Mouse (Mus musculus) midbrain, embryonic 16.5 days (tissue): ENCODE data around the gene Daxx. TPM values are rescaled to one million over a fixed set of nuclear protein-coding genes. Genes with fewer than 3 reads are reported as not detected.
"Not testable (repeated sequence)": the region's sequence is repeated elsewhere in the genome, so short reads cannot be mapped to it uniquely, and the experiment has no call there.

ENCODE experiments used
- ATAC-seq: fragments of 200-750 bp; cut with Nextera tagmentation; 2 replicates; pipeline ENCODE4 v1.8.0; 2017; ENCODE audit warnings: moderate TSS enrichment
- H3K27ac ChIP-seq: fragments of 300-500 bp; sonication (generic); 2 replicates; pipeline ENCODE4 v1.5.1; 2014; ENCODE audit warnings: mild to moderate bottlenecking, low read length, mixed read lengths
- H3K27me3 ChIP-seq: fragments of 300-500 bp; sonication (generic); 2 replicates; pipeline ENCODE4 v1.6.1; 2014; ENCODE audit warnings: low read depth, low read length, mixed read lengths; ENCODE audit not compliant: control insufficient read depth, insufficient read depth
- H3K36me3 ChIP-seq: fragments of 300-500 bp; sonication (generic); 2 replicates; pipeline ENCODE4 v1.6.1; 2014; ENCODE audit warnings: mild to moderate bottlenecking, low read length, moderate library complexity, mixed read lengths; ENCODE audit not compliant: control insufficient read depth, insufficient read depth
- H3K4me1 ChIP-seq: fragments of 300-500 bp; sonication (generic); 2 replicates; pipeline ENCODE4 v1.6.1; 2014; ENCODE audit warnings: mild to moderate bottlenecking, low read length, mixed read lengths; ENCODE audit not compliant: control insufficient read depth, insufficient read depth
- H3K4me2 ChIP-seq: fragments of 300-500 bp; sonication (generic); 2 replicates; pipeline ENCODE4 v1.6.1; 2014; ENCODE audit warnings: mild to moderate bottlenecking, low read length, mixed read lengths
- H3K4me3 ChIP-seq: fragments of 300-500 bp; sonication (generic); 2 replicates; pipeline ENCODE4 v1.5.1; 2014; ENCODE audit warnings: low read depth, mild to moderate bottlenecking, low read length, moderate library complexity, mixed read lengths
- H3K9ac ChIP-seq: fragments of 300-500 bp; sonication (generic); 2 replicates; pipeline ENCODE4 v1.6.1; 2014; ENCODE audit warnings: low read depth, low read length, mixed read lengths
- H3K9me3 ChIP-seq: fragments of 300-500 bp; sonication (generic); replicated peaks from 2 replicates; pipeline ENCODE4 v1.6.1; 2014; ENCODE audit warnings: mild to moderate bottlenecking, low read length, mixed read lengths; ENCODE audit not compliant: control insufficient read depth, poor library complexity, severe bottlenecking
- whole genome bisulfite sequencing: fragments of 180-500 bp; shearing (Covaris S2); extraction: QIAGEN DNeasy Blood & Tissue Kit; methylation state at CpG from one replicate; pipeline ENCODE4 v1.1.7; 2014; 5-methylcytosine and 5-hydroxymethylcytosine counted together
- polyA plus RNA-seq: library from polyadenylated mRNA; unstranded; fragments of >200 nt; fragmentation: Nextera tagmentation; extraction: Ambion mirVana; gene quantifications from 2 replicates; pipeline ENCODE4 v1.2.1, GENCODE M21; 2015

Gene Daxx
- polyA plus RNA-seq, result 55.1 and 59.7 TPM in 2 replicates

DNA sequence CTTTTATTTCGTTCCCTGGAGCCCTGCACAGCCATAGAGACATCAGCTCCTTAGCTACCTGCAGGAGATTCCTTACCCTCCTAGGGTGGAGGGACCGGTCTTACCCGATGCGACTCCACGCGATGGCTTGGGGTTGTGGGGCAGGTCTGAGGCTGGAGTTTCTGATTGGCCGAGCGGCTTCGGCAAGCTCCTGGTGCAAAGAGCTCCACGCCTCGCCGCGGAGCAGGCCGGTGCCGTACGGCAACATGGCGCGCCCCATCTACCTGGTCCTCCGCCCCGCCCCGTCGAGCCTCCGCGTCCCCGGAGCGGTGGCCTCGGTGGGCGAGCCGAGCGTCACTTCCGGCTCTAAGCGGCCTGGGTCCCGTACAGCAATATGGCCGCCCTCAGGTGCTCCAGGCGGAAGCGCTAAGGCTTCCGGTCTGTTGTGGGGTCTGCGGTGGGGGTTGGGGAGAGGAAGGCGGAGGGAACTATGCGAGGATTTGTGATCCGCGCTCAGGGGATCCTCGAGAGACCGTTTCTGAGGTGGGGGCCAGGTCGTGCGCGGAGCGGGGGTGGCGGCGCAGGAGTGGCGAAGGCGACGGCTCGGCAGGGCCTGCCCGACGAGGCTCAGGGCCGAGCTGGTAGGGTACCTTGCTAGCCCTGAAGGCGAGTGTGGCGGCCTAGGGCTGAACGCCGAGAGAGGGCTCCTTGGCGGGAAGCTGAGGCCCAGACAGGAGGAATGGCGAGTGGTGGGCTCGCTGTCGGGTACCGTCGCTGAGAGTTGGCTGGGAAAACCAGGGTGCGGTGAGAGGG lies at the start of gene Daxx:
Daxx (plus strand) TSS at position 338 of the 792 bp plus-strand sequence.
- Histone ChIP-seq H3K4me2 (peak within 1 kb of the TSS; percentile 89), H3K27me3 (no peaks in the 10 kb centered on the region), H3K4me1 (peaks cover 13% of the 10 kb centered on the region), H3K9ac (peak within 1 kb of the TSS; percentile 94), H3K4me3 (peak within 1 kb of the TSS; percentile 83), H3K27ac (peak within 1 kb of the TSS; percentile 86), H3K36me3 (peaks cover 22% of the 10 kb centered on the region), H3K9me3 (no peaks in the 10 kb centered on the region)
- WGBS, result under 1% methylated on average over 67 of the region's 68 CpGs
- ATAC-seq, result peak; percentile 97

DNA sequence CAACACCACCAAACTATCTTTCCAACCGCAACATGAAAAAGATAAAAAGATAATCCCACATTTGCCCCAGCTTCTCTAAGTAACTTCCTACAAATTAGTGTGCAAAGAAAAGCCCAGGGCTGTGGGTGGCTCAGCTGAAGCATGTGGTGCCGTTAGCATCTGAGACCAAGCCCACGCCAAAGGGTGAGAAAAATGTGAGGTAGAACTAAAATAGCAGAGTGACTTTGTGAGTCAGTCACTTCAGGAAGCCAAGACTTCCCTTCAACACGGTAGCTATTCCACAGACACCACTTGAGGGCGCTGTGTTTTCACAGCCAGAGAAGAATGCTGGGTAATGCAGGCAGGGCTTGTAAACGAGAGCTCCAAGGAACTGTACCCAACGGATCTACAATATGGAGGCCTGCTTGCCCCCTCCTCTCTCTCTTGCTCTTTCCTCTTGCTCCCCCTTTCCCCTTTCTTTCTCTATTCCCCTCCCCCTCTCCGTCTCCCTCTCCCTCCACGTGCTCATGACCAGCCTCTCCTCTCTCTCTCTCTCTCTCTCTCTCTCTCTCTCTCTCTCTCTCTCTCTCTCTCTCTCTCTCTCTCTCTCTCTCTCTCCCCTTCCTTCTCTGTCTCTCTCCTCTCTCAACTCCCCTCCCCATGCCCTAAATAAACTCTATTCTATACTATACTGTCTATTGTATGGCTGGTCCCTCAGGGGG lies 43.7 kb upstream of the Daxx start:
- H3K27ac ChIP-seq, result no peak overlapping the region
- no peak overlapping the region for H3K9ac ChIP-seq
- no peaks in the 10 kb centered on the region for H3K27me3 ChIP-seq
- no peak for ATAC-seq
- H3K4me1 ChIP-seq, result no peaks in the 10 kb centered on the region
- H3K4me3 ChIP-seq, result no peak overlapping the region
- no peaks in the 10 kb centered on the region for H3K36me3 ChIP-seq
- 41% methylated on average over 7 of the region's 9 CpGs for WGBS
- H3K9me3 ChIP-seq, result no peaks in the 10 kb centered on the region
- no peak overlapping the region for H3K4me2 ChIP-seq

DNA sequence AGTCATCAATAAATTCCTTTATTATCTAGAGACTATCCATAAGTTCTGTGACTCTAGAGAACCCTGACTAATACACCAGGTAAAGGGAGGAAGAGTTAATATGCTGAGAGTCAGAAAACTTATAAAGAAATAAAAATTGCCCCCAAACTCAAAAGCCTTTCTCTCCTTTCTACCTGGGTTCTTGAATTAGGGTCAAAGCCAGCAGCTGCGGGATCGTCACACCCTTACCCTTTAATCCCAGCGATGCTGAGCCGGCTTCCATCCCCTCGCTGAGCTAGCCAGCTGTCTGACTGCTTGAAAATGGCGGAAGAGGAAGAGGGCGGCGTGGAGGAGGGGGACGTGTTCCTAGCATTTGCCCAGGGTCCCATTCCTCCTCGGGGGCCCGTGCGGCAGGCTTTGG lies 35.7 kb upstream of the Daxx start, which contains the start of gene Gm7029:
Gm7029 (plus strand) TSS at position 301 of the 400 bp plus-strand sequence.
- WGBS, result no CpG with 5 or more reads among the region's 12 CpGs
- not testable (repeated sequence) for H3K9ac ChIP-seq, H3K27me3 ChIP-seq, H3K4me2 ChIP-seq, H3K4me3 ChIP-seq, H3K9me3 ChIP-seq, H3K36me3 ChIP-seq, H3K27ac ChIP-seq, H3K4me1 ChIP-seq, ATAC-seq

DNA sequence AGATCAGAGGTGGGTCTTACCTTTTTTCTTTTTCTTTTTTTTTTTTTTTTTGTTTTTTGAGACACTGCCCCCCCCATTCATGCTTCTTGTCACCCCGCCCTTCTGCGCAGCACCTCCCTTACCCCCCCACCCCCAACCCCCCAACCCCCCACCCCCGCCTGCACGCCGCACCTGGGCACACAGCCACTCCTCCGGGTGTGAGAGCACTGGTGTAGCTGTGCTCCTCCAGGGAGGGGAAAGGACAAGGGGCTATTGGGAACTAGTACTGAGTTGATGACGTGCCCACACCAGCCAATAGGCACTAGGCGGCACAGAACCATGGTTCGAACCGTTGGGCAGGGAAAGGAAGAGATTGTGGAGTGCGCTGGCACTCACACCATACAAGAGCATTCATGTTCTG lies 34.8 kb upstream of the Daxx start:
- no peaks in the 10 kb centered on the region for H3K4me1 ChIP-seq
- no peaks in the 10 kb centered on the region for H3K9me3 ChIP-seq
- no peaks in the 10 kb centered on the region for H3K36me3 ChIP-seq
- ATAC-seq, result no peak
- no peak overlapping the region for H3K9ac ChIP-seq
- no peak overlapping the region for H3K4me2 ChIP-seq
- H3K27ac ChIP-seq, result no peak overlapping the region
- no peak overlapping the region for H3K4me3 ChIP-seq
- H3K27me3 ChIP-seq, result no peaks in the 10 kb centered on the region
- WGBS, result 89% methylated on average over 11 of the region's 11 CpGs

DNA sequence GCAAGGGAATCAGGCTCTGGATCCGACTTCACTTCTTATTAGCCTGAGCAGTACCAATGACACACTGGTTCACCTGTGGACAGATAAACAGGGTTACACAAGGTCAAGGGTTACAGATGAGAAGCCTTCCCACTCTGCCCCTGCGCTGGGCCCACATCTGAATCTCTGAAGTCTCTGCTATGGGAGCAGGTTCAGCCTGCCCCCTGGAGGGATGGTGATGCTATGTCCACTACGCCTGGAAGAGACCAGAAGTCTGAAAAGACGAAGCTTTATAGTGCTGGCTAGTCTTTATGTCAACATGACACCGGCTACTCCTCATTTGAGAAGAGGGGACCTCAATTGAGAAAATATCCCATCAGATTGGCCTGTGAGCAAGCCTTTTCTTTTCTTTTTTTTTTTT lies 33.4 kb upstream of the Daxx start:
- not testable (repeated sequence) for H3K27me3 ChIP-seq, ATAC-seq, H3K4me2 ChIP-seq, H3K4me3 ChIP-seq, H3K4me1 ChIP-seq, H3K9ac ChIP-seq, H3K27ac ChIP-seq, H3K9me3 ChIP-seq, H3K36me3 ChIP-seq
- WGBS, result 85% methylated on average over 5 of the region's 5 CpGs

DNA sequence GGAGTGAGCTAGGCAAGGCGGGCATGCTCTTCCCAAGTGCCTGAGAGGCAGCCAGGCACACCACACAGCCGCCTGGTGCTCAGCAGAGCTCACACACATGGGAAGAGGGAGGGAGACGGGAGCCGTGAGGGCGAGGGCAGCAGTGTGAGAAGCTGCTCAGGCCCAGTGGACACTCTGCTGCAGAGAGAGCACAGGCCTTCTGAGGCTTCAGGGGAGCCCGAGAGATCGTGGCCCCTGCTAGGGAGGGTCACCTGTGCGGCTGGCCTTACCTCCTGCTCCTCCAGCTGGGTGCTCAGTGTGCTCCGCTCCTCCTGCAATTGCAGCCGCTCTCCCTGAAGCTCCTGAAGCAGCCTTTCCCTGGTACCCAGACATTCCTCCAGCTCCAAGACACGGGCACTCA lies 24.9 kb upstream of the Daxx start:
- not testable (repeated sequence) for H3K4me2 ChIP-seq, H3K27me3 ChIP-seq, H3K9ac ChIP-seq, H3K4me3 ChIP-seq, H3K36me3 ChIP-seq, H3K9me3 ChIP-seq, ATAC-seq, H3K27ac ChIP-seq, H3K4me1 ChIP-seq
- 96% methylated on average over 10 of the region's 11 CpGs for WGBS

DNA sequence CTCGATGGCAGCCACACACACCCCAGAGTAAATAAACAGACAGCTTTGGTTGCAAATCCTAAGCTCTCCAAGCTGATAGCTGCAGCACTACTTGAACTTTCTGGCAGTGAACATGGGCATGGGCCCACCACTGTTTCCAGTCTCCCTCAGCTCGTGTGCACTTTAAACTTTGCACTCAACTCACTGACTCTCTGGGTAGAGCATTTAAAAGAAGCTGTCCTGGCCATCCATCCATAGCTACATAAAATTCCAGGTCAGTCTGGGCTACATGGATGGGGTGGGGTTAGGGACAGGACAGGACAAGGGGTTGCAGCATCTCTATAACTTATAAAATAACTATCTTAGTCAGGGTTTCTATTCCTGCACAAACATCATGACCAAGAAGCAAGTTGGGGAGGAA lies 21.4 kb upstream of the Daxx start:
- H3K4me2 ChIP-seq, H3K4me1 ChIP-seq, H3K36me3 ChIP-seq, H3K27ac ChIP-seq, H3K27me3 ChIP-seq, H3K9me3 ChIP-seq, ATAC-seq, H3K9ac ChIP-seq, H3K4me3 ChIP-seq: not testable (repeated sequence)
- 77% methylated on average over 2 of the region's 2 CpGs for WGBS

DNA sequence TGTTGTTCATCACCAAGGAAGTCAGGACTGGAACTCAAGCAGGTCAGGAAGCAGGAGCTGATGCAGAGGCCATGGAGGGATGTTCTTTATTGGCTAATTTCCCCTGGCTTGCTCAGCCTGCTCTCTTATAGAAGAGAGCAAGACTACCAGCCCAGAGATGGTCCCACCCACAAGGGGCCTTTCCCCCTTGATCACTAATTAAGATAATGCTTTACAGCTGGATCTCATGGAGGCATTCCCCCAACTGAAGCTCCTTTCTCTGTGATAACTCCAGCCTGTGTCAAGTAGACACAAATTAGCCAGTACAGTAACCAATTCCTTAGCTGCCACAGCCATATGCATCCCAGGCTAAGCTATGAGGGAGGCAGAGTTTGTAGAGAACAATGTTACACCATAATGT lies 21.0 kb upstream of the Daxx start:
- not testable (repeated sequence) for H3K27me3 ChIP-seq, H3K36me3 ChIP-seq, H3K4me2 ChIP-seq, ATAC-seq, H3K4me1 ChIP-seq, H3K9ac ChIP-seq, H3K9me3 ChIP-seq, H3K27ac ChIP-seq, H3K4me3 ChIP-seq

DNA sequence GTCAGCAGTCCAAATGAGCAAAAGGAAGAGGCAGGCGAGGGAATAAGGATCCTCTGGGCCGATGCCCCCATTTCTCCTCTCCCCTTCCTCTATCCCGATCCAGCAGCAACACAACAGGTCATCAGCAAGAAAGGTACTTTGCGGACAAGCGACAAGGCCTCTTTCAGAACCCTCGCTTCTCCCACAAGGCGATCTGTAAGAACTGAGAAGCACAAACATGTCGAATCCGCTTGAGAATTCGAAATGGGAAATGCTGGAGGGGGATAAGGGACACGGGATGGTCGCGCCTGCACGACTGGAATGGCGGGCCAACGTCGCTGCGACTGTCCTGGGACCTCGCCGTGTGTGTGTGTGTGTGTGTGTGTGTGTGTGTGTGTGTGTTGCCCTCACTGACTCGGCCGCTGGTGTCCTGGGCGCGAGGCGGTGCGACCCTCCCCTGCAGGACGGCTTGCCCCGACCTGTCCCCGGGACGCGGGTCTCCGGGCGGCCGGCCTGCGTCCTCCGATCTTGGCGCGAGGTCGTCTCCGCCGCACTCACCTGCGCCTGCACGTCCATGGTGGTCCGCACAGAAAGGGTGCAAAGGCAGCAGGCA lies 19.2 kb upstream of the Daxx start:
- not testable (repeated sequence) for H3K9me3 ChIP-seq, H3K27me3 ChIP-seq, H3K27ac ChIP-seq, H3K4me1 ChIP-seq, H3K36me3 ChIP-seq
- Histone ChIP-seq H3K4me3 (peak overlapping the region; percentile 52), H3K4me2 (peak overlapping the region; percentile 55), H3K9ac (peak overlapping the region; percentile 50)
- WGBS, result 0% methylated on average over 35 of the region's 44 CpGs
- ATAC-seq, result peak; percentile 49; the same call in 1 of the 2 replicates
